Mouse (Mus musculus): ENCODE results near the gene Bahcc1. TPM values are rescaled to one million over a fixed set of nuclear protein-coding genes. Genes with fewer than 3 reads are reported as not detected.

Gene Bahcc1
- total and polyA plus RNA-seq, 2 experiments = 1.2 to 3.4 TPM

GRCm38 (mm10) chr11:120241981-120242725 is 9.4 kb downstream of the Bahcc1 start:
- TF ChIP-seq POLR2A (IDR thresholded peaks at IDR 0.05; ENCODE audit: extremely low read depth, insufficient read depth, low read length) (no peak), CTCF (IDR thresholded peaks at IDR 0.05; ENCODE audit: low read depth, low read length) (no peak)
- H3K36me3 ChIP-seq (ENCODE audit: control insufficient read depth, insufficient read depth, low read length) = no peaks in the 10 kb centered on the region
- H3K79me2 ChIP-seq (ENCODE audit: control insufficient read depth, insufficient read depth, low read length) = peaks cover 42% of the 10 kb centered on the region
- 82% methylated on average over 6 of the region's 6 CpGs for WGBS
- H3K4me1 ChIP-seq (ENCODE audit: control insufficient read depth, insufficient read depth, low read length) = peaks cover 3% of the 10 kb centered on the region
- H3K27me3 ChIP-seq (ENCODE audit: control insufficient read depth, insufficient read depth, low read length) = no peaks in the 10 kb centered on the region
- no peak for DNase-seq (ENCODE audit: extremely low read depth, low read depth, low spot score)
- no peak overlapping the region for H3K27ac ChIP-seq (replicated peaks; ENCODE audit: insufficient read depth, low read depth, low read length)
- no peak overlapping the region for H3K4me3 ChIP-seq (ENCODE audit: insufficient read depth, low read depth, low read length)
- no peak overlapping the region for H3K9ac ChIP-seq (ENCODE audit: low read depth, low read length)

- WGBS = 91% methylated on average over 22 of the region's 22 CpGs
- no peak overlapping the region for H3K9ac ChIP-seq (ENCODE audit: low read depth, low read length)
Measured at GRCm38 (mm10) chr11:120242726-120243530, 10.2 kb downstream of the Bahcc1 start.

GRCm38 (mm10) chr11:120243531-120243820 is 10.7 kb downstream of the Bahcc1 start:
- Histone ChIP-seq H3K9ac (ENCODE audit: low read depth, low read length) (no peak overlapping the region), H3K79me2 (ENCODE audit: control insufficient read depth, insufficient read depth, low read length) (peaks cover 44% of the 10 kb centered on the region), H3K36me3 (ENCODE audit: control insufficient read depth, insufficient read depth, low read length) (no peaks in the 10 kb centered on the region), H3K4me3 (ENCODE audit: insufficient read depth, low read depth, low read length) (no peak overlapping the region), H3K27ac (replicated peaks; ENCODE audit: insufficient read depth, low read depth, low read length) (no peak overlapping the region), H3K27me3 (ENCODE audit: control insufficient read depth, insufficient read depth, low read length) (no peaks in the 10 kb centered on the region), H3K4me1 (ENCODE audit: control insufficient read depth, insufficient read depth, low read length) (peaks cover 7% of the 10 kb centered on the region)
- WGBS = 97% methylated on average over 6 of the region's 6 CpGs
- TF ChIP-seq POLR2A (IDR thresholded peaks at IDR 0.05; ENCODE audit: extremely low read depth, insufficient read depth, low read length) = no peak
- TF ChIP-seq CTCF (IDR thresholded peaks at IDR 0.05; ENCODE audit: low read depth, low read length) = no peak
- no peak for DNase-seq (ENCODE audit: extremely low read depth, low read depth, low spot score)

More at GRCm38 (mm10) chr11:120242726-120243530, 10.2 kb downstream of the Bahcc1 start:
- no peak overlapping the region for H3K4me3 ChIP-seq (ENCODE audit: insufficient read depth, low read depth, low read length)
- H3K4me1 ChIP-seq (ENCODE audit: control insufficient read depth, insufficient read depth, low read length) = peaks cover 4% of the 10 kb centered on the region
- H3K36me3 ChIP-seq (ENCODE audit: control insufficient read depth, insufficient read depth, low read length) = no peaks in the 10 kb centered on the region
- DNase-seq (ENCODE audit: extremely low read depth, low read depth, low spot score) = no peak
- H3K79me2 ChIP-seq (ENCODE audit: control insufficient read depth, insufficient read depth, low read length) = peaks cover 44% of the 10 kb centered on the region
- TF ChIP-seq CTCF (IDR thresholded peaks at IDR 0.05; ENCODE audit: low read depth, low read length) = no peak
- TF ChIP-seq POLR2A (IDR thresholded peaks at IDR 0.05; ENCODE audit: extremely low read depth, insufficient read depth, low read length) = no peak
- H3K27ac ChIP-seq (replicated peaks; ENCODE audit: insufficient read depth, low read depth, low read length) = no peak overlapping the region
- no peaks in the 10 kb centered on the region for H3K27me3 ChIP-seq (ENCODE audit: control insufficient read depth, insufficient read depth, low read length)

GRCm38 (mm10) chr11:120248160-120248793 is 15.5 kb downstream of the Bahcc1 start:
- Histone ChIP-seq H3K27me3 (ENCODE audit: control insufficient read depth, insufficient read depth, low read length) (no peaks in the 10 kb centered on the region), H3K4me3 (ENCODE audit: insufficient read depth, low read depth, low read length) (no peak overlapping the region), H3K36me3 (ENCODE audit: control insufficient read depth, insufficient read depth, low read length) (no peaks in the 10 kb centered on the region), H3K27ac (replicated peaks; ENCODE audit: insufficient read depth, low read depth, low read length) (no peak overlapping the region), H3K79me2 (ENCODE audit: control insufficient read depth, insufficient read depth, low read length) (peaks cover 39% of the 10 kb centered on the region; the same call in 1 of the 2 replicates), H3K9ac (ENCODE audit: low read depth, low read length) (no peak overlapping the region), H3K4me1 (ENCODE audit: control insufficient read depth, insufficient read depth, low read length) (0 out of 2 replicates have a peak, but pooled peaks cover 4% of the 10 kb centered on the region)
- TF ChIP-seq POLR2A (IDR thresholded peaks at IDR 0.05; ENCODE audit: extremely low read depth, insufficient read depth, low read length) (no peak), CTCF (IDR thresholded peaks at IDR 0.05; ENCODE audit: low read depth, low read length) (no peak)
- WGBS = 71% methylated on average over 10 of the region's 10 CpGs
- DNase-seq (ENCODE audit: extremely low read depth, low read depth, low spot score) = no peak

GRCm38 (mm10) chr11:120248899-120249298 is 16.2 kb downstream of the Bahcc1 start:
- H3K4me1 ChIP-seq (ENCODE audit: control insufficient read depth, insufficient read depth, low read length) = 0 out of 2 replicates have a peak, but pooled peaks cover 4% of the 10 kb centered on the region
- no peak for TF ChIP-seq CTCF (IDR thresholded peaks at IDR 0.05; ENCODE audit: low read depth, low read length)
- TF ChIP-seq POLR2A (IDR thresholded peaks at IDR 0.05; ENCODE audit: extremely low read depth, insufficient read depth, low read length) = no peak
- no peaks in the 10 kb centered on the region for H3K27me3 ChIP-seq (ENCODE audit: control insufficient read depth, insufficient read depth, low read length)
- no peaks in the 10 kb centered on the region for H3K36me3 ChIP-seq (ENCODE audit: control insufficient read depth, insufficient read depth, low read length)
- no peak overlapping the region for H3K9ac ChIP-seq (ENCODE audit: low read depth, low read length)
- no peak overlapping the region for H3K27ac ChIP-seq (replicated peaks; ENCODE audit: insufficient read depth, low read depth, low read length)
- DNase-seq (ENCODE audit: extremely low read depth, low read depth, low spot score) = no peak
- WGBS = 77% methylated on average over 6 of the region's 6 CpGs
- peaks cover 33% of the 10 kb centered on the region; the same call in 1 of the 2 replicates for H3K79me2 ChIP-seq (ENCODE audit: control insufficient read depth, insufficient read depth, low read length)
- no peak overlapping the region for H3K4me3 ChIP-seq (ENCODE audit: insufficient read depth, low read depth, low read length)

Measured in liver, adult 2 months (tissue).